Mouse (Mus musculus) lung, postnatal 0 days (tissue): ENCODE data around the gene Nbea. TPM values are rescaled to one million over a fixed set of nuclear protein-coding genes. Genes with fewer than 3 reads are reported as not detected.

Source experiments
- ATAC-seq: fragments of 200-750 bp; cut with Nextera tagmentation; 2 replicates; pipeline ENCODE4 v1.8.0; 2017; ENCODE audit warnings: moderate library complexity
- DNase-seq: peaks from one replicate; pipeline ENCODE4 v3.0.0-alpha.2; 2016; ENCODE audit warnings: low spot score
- H3K27ac ChIP-seq: fragments of 300-500 bp; sonication (generic); 2 replicates; pipeline ENCODE4 v1.5.1; 2014; ENCODE audit warnings: antibody characterized with exemption, mild to moderate bottlenecking, low read length, mixed read lengths
- H3K27me3 ChIP-seq: fragments of 300-500 bp; sonication (generic); replicated peaks from 2 replicates; pipeline ENCODE4 v1.6.1; 2014; ENCODE audit warnings: low read length, mixed read lengths; ENCODE audit not compliant: insufficient read depth
- H3K36me3 ChIP-seq: fragments of 300-500 bp; sonication (generic); 2 replicates; pipeline ENCODE4 v1.6.1; 2014; ENCODE audit warnings: low read length, mixed read lengths; ENCODE audit not compliant: insufficient read depth
- H3K4me1 ChIP-seq: fragments of 300-500 bp; sonication (generic); 2 replicates; pipeline ENCODE4 v1.6.1; 2014; ENCODE audit warnings: antibody characterized with exemption, low read depth, low read length, mixed read lengths; ENCODE audit not compliant: insufficient read depth
- H3K4me2 ChIP-seq: fragments of 300-500 bp; sonication (generic); replicated peaks from 2 replicates; pipeline ENCODE4 v1.6.1; 2014; ENCODE audit warnings: low read depth, mild to moderate bottlenecking, low read length, moderate library complexity, mixed read lengths
- H3K4me3 ChIP-seq: fragments of 300-500 bp; sonication (generic); 2 replicates; pipeline ENCODE4 v1.5.1; 2014; ENCODE audit warnings: low read depth, low read length
- H3K9ac ChIP-seq: fragments of 300-500 bp; sonication (generic); replicated peaks from 2 replicates; pipeline ENCODE4 v1.6.1; 2014; ENCODE audit warnings: low read depth, mild to moderate bottlenecking
- H3K9me3 ChIP-seq: fragments of 300-500 bp; sonication (generic); 2 replicates; pipeline ENCODE4 v1.6.1; 2016; ENCODE audit warnings: low read length, mixed read lengths
- CTCF ChIP-seq: IDR thresholded peaks from 2 replicates; pipeline ENCODE4 v1.5.1; 2016; ENCODE audit warnings: antibody characterized with exemption, mild to moderate bottlenecking
- EP300 ChIP-seq: IDR thresholded peaks from 2 replicates; pipeline ENCODE4 v1.6.1; 2016; ENCODE audit warnings: antibody characterized with exemption, mild to moderate bottlenecking, control low read depth
- WGBS: fragments of 180-500 bp; shearing (Covaris S2); extraction: QIAGEN DNeasy Blood & Tissue Kit; methylation state at CpG from one replicate; pipeline ENCODE4 v1.1.7; 2014; 5-methylcytosine and 5-hydroxymethylcytosine counted together
- polyA plus RNA-seq: library from polyadenylated mRNA; unstranded; fragments of >200 nt; fragmentation: Nextera tagmentation; extraction: Ambion mirVana; gene quantifications from 2 replicates; pipeline ENCODE4 v1.2.1, GENCODE M21; 2015

Gene Nbea
- polyA plus RNA-seq, 1 experiment from 2014 or later: 6.3 TPM

GRCm38 (mm10) chr3:55814993-55815625 is 368.4 kb downstream of the Nbea start:
- TF ChIP-seq CTCF (no peak), EP300 (no peak)
- no peak overlapping the region for H3K4me3 ChIP-seq
- ATAC-seq (no peak), DNase-seq (no peak)
- WGBS: 71% methylated on average over 5 of the region's 5 CpGs
- no peak overlapping the region for H3K27ac ChIP-seq
- no peaks in the 10 kb centered on the region for H3K9me3 ChIP-seq
- peaks cover 3% of the 10 kb centered on the region for H3K4me1 ChIP-seq
- H3K36me3 ChIP-seq: no peaks in the 10 kb centered on the region
- H3K4me2 ChIP-seq: no peak overlapping the region
- H3K9ac ChIP-seq: no peak overlapping the region
- H3K27me3 ChIP-seq: no peaks in the 10 kb centered on the region

DNA sequence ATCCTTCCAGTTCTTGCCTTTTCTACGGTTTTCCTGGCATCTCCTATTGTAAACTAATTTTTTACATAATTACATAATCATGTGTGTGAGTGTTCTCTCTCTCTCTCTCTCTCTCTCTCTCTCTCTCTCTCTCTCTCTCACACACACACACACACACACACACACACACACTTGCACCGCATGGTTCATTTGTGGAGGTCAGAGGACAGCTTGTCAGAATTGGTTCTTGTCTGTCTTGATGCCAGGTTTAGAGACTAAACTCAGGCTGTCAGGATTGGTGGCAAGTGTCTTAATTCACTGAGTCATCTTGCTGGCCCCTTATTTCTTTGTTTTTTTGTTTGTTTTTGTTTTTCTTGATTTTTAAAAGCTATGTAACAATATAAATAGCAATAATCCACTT is 388.7 kb downstream of the Nbea start:
- H3K27me3 ChIP-seq: no peaks in the 10 kb centered on the region
- WGBS: 42% methylated on average over 2 of the region's 2 CpGs
- no peak overlapping the region for H3K4me2 ChIP-seq
- no peak for TF ChIP-seq CTCF
- H3K9me3 ChIP-seq: no peaks in the 10 kb centered on the region
- DNase-seq: no peak
- H3K36me3 ChIP-seq: no peaks in the 10 kb centered on the region
- no peak overlapping the region for H3K9ac ChIP-seq
- H3K27ac ChIP-seq: no peak overlapping the region
- no peak overlapping the region for H3K4me3 ChIP-seq
- no peak for ATAC-seq
- no peaks in the 10 kb centered on the region for H3K4me1 ChIP-seq

GRCm38 (mm10) chr3:55793842-55794575 is 389.5 kb downstream of the Nbea start:
- Histone ChIP-seq H3K9ac (no peak overlapping the region), H3K27me3 (no peaks in the 10 kb centered on the region), H3K4me2 (no peak overlapping the region), H3K4me3 (no peak overlapping the region), H3K27ac (no peak overlapping the region), H3K4me1 (no peaks in the 10 kb centered on the region), H3K36me3 (no peaks in the 10 kb centered on the region), H3K9me3 (no peaks in the 10 kb centered on the region)
- ATAC-seq: peak; percentile 9; the same call in 1 of the 2 replicates
- DNase-seq: peak; percentile 24
- TF ChIP-seq EP300: no peak
- no peak for TF ChIP-seq CTCF
- 27% methylated on average over 7 of the region's 7 CpGs for WGBS

GRCm38 (mm10) chr3:55792251-55792650 is 391.2 kb downstream of the Nbea start:
- Histone ChIP-seq H3K4me3 (no peak overlapping the region), H3K4me2 (no peak overlapping the region), H3K9ac (no peak overlapping the region), H3K27ac (no peak overlapping the region), H3K9me3 (no peaks in the 10 kb centered on the region), H3K4me1 (no peaks in the 10 kb centered on the region), H3K36me3 (no peaks in the 10 kb centered on the region), H3K27me3 (no peaks in the 10 kb centered on the region)
- 58% methylated on average over 5 of the region's 5 CpGs for WGBS
- TF ChIP-seq CTCF (no peak), EP300 (no peak)
- ATAC-seq (no peak), DNase-seq (no peak)

DNA sequence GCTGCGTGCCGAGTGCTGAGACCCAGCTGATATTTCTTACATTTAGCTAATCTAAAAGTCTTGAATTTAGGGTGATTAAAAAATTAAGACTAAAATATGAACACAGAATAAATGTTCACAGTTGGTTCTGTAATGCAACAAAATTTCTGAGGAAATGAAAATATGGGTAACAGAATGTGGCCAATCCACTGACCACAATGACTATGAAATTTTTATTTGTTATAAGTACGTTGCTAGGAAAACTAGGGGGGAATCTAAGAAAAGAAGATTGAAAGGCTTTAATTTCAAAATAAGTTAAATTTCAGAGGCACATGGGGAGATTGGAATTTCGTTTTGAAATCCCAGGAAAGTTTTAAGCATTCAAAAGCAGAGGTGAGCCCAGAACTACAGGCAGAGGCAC is 392.9 kb downstream of the Nbea start:
- no peaks in the 10 kb centered on the region for H3K4me1 ChIP-seq
- H3K36me3 ChIP-seq: no peaks in the 10 kb centered on the region
- no peak for TF ChIP-seq CTCF
- TF ChIP-seq EP300: no peak
- no peak overlapping the region for H3K4me2 ChIP-seq
- no peak overlapping the region for H3K9ac ChIP-seq
- no peak overlapping the region for H3K27ac ChIP-seq
- ATAC-seq (no peak), DNase-seq (no peak)
- H3K4me3 ChIP-seq: no peak overlapping the region
- H3K9me3 ChIP-seq: no peaks in the 10 kb centered on the region
- peaks cover 6% of the 10 kb centered on the region; the same call in 1 of the 2 replicates for H3K27me3 ChIP-seq
- 84% methylated on average over 4 of the region's 4 CpGs for WGBS

DNA sequence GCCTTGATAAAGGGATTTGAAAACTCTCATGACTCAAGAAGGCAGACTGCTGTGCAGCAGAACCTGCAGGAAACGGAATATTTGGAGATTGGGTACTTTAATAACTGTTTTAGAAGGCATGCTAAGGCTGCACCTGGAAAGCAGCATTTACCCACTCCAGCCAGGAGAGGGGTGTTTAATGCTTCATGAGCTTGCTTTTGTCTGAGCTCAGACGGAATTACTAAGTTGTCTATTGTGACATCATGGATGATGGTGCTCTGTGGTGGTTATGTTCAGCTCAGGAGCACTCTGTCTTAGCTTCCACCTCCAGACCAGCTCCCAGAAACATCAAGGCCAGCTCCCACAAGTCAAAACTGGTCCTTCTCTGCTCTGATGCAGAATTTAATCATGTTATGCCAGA is 393.6 kb downstream of the Nbea start:
- Histone ChIP-seq H3K4me2 (no peak overlapping the region), H3K27me3 (peaks cover 11% of the 10 kb centered on the region; the same call in 1 of the 2 replicates), H3K9me3 (no peaks in the 10 kb centered on the region), H3K36me3 (no peaks in the 10 kb centered on the region), H3K4me3 (no peak overlapping the region), H3K9ac (no peak overlapping the region), H3K4me1 (no peaks in the 10 kb centered on the region), H3K27ac (no peak overlapping the region)
- no peak for DNase-seq
- TF ChIP-seq CTCF: no peak
- TF ChIP-seq EP300: no peak
- ATAC-seq: no peak
- WGBS: 65% methylated on average over 2 of the region's 2 CpGs
